Mouse (Mus musculus) WW6 (cell line): ENCODE measurements around the gene Gm28360.
"Not testable (repeated sequence)": the region's sequence is repeated elsewhere in the genome, so short reads cannot be mapped to it uniquely, and the experiment has no call there.

Source experiments
- DNase-seq: peaks from one replicate; pipeline ENCODE4 v3.0.0-alpha.2; 2013; ENCODE audit warnings: low read depth, low spot score

Gm28360 gene

GRCm38 (mm10) chr1:117829781-117830180 is at the start of gene Gm28360:
Gene Gm28360, plus strand, starts transcription at chr1:117830081.
- not testable (repeated sequence) for DNase-seq

GRCm38 (mm10) chr1:117780833-117781232 is 49.0 kb upstream of the Gm28360 start, which contains the start of gene B020011L13Rik:
Gene B020011L13Rik, plus strand, starts transcription at chr1:117781133.
- not testable (repeated sequence) for DNase-seq

- not testable (repeated sequence) for DNase-seq
Measured at GRCm38 (mm10) chr1:117816271-117816670, 13.6 kb upstream of the Gm28360 start.

GRCm38 (mm10) chr1:117851718-117852117 is 21.8 kb downstream of the Gm28360 start:
- not testable (repeated sequence) for DNase-seq
